Mouse (Mus musculus) left cerebral cortex, adult 11 months (tissue): ENCODE measurements at regions not wholly inside any gene's neighbourhood (a gene's known extent, or its start where the extent isn't known, plus 50 kb on each side); places are given as distances from the start of the nearest gene placed in this dataset.
A peak's percentile ranks its signal among the peaks of the same experiment; 100 is the strongest.

Experiments
- DNase-seq: peaks from one replicate; pipeline ENCODE4 v3.0.0; 2022; ENCODE audit warnings: low spot score

DNA sequence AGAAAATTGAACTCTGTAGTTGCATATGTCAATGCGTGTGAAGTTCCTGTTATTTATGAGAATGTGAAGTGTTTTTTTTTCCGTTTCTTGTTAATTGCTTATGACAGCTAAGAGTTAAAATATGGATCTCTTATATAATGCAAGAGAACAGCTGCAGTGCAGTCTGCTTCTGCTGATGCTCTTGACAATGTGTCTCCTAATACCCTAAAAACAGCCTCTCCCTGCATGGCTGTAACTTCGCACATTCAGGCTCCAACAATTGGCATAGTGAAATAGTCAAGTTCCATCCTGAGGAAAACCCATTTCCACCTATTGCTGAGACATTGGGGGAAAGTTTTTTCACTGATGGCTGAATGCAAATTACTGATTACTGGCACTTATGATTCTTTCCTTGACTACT, 640.0 kb upstream of the Pcdh17 start:
- peak; percentile 8 for DNase-seq
